Mouse (Mus musculus) B cell, adult 2 months (primary cell): ENCODE results near the gene Car1.
"Not testable (repeated sequence)": the region's sequence is repeated elsewhere in the genome, so short reads cannot be mapped to it uniquely, and the experiment has no call there.

Experiments used
- DNase-seq, 2 experiments: peaks; one replicate each; pipeline ENCODE4 v3.0.0; 2022

Gene Car1

GRCm38 (mm10) chr3:14782365-14782764 is 25.8 kb downstream of the Car1 start:
- not testable (repeated sequence) for DNase-seq

- DNase-seq: no peak
These were observed 28.0 kb downstream of the Car1 start for GRCm38 (mm10) chr3:14780212-14780611.

GRCm38 (mm10) chr3:14776497-14777162 is 31.5 kb downstream of the Car1 start:
- not testable (repeated sequence) for DNase-seq

- not testable (repeated sequence) for DNase-seq
These were observed 33.6 kb downstream of the Car1 start for GRCm38 (mm10) chr3:14774539-14774938.

- not testable (repeated sequence) for DNase-seq
These were observed 35.7 kb downstream of the Car1 start for GRCm38 (mm10) chr3:14772473-14772872.

- DNase-seq: no peak
These were observed 43.2 kb downstream of the Car1 start for GRCm38 (mm10) chr3:14764755-14765566.

- DNase-seq: no peak
These were observed 52.5 kb downstream of the Car1 start for GRCm38 (mm10) chr3:14755716-14756115.

GRCm38 (mm10) chr3:14746041-14746440 is 62.1 kb downstream of the Car1 start:
- DNase-seq: no peak

GRCm38 (mm10) chr3:14738261-14738660 is 69.9 kb downstream of the Car1 start:
- no peak for DNase-seq

GRCm38 (mm10) chr3:14727496-14727895 is 80.7 kb downstream of the Car1 start:
- DNase-seq: not testable (repeated sequence)

GRCm38 (mm10) chr3:14725462-14725861 is 82.7 kb downstream of the Car1 start:
- DNase-seq: not testable (repeated sequence)
